Mouse (Mus musculus): Measurements from ENCODE around the gene Prr14.

DNA sequence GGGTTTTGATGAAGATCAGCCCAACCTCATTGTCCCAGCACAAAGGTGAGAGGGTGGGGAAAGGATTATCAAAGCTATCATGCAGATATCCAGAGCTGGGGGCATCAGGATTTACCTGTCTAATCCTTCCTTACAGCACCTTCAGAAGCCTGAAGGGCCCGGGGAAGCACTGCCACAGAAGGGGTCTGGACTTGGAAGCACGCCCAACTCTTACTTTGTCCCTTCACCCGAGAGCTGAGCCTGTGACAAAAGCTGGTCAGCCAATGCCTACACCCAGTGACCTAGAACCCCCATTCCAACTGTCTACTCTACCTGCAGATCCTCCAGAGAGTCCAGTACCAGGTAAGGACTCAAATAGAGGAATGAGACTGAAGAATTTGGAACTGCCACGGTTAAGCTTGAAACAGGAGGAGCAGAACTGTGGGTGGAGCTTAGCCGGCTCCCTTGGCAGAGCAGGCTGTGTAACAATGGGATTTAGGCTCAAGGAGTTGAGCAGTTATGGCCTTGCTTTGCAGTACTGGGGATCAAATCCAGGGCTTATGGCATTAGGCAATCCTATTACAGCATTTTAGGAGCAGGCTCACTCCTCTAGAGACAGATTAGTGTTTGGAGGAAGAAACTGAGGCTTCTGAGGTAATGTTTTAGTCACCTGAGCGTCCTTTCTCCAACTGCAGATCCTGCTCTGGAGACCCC lies 15.1 kb downstream of the Prr14 start:
- TF ChIP-seq CTCF (IDR thresholded peaks at IDR 0.05; ENCODE audit: control insufficient read depth, insufficient read depth, insufficient read length) (no peak), USF1 (IDR thresholded peaks at IDR 0.05; ENCODE audit: low read depth) (no peak)

Data from C2C12 (cell line).